Mouse (Mus musculus): Measurements from ENCODE around the gene Rnf145.

Gene Rnf145

GRCm38 (mm10) chr11:44510371-44510770, 8.4 kb upstream of the Rnf145 start:
- DNase-seq (ENCODE audit: low spot score) = no peak

DNA sequence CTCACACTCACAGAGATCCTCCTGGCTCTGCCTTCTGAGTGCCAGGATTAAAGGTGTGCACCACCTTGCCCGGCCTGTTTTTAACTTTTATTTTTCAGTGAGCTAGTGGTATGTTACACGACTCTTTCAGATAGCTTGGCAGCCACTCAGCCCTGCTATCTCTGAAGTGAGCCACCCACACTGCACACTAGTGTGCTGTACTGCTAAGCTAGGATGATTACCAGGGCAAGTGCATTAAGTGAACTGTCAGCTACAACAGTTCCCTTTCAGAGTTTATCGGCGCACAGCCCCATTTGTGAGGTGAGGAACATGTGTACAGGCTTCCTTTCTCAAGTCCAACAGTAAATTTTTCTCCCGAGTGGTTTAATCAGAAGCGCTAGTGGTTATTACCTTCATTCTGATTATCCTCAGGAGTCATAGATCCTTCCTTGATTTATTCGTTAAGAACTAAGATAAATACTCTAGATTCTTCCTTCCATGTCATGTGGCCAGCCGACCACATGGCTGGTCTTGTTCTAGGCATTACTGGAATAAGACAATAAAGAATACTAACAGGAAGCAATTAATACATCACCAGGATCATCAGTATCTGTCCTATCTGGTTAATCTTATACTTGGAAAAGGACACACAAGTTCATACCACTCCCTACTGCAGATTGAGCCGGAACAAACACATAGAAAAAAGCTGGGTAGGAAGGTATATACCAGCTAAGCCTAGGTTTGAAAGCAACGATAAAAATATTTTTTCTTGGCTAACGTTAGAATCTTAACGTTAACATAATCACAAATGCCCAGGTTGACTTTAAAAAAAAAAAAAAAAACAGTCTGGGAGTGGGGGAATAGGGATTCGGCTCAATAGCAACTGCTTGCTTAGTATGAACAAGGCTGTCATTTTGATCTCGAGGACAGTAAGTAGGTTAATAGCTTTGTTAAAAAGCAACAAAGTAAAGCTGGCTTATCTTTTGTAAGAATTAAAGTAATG, 6.4 kb upstream of the Rnf145 start:
- no peak for DNase-seq (ENCODE audit: low spot score)

DNA sequence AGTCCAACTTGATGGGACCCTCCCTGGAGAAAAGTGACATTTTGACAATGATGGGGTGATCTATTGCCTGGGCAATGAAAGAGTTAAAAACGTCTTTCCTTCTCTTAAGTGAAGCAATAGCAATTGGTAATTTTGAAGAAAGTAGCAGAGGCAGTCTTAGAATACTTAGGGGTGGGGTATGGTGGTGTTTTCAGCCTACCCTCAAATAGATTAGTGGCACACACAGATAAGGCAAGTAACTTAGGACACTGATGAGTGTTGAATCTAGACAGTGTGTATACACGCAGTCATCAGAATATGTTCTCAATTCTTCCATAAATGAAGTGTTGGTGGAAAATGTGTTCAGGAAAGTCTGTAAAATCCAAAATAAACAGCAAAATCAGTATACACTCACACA, 5.7 kb upstream of the Rnf145 start:
- DNase-seq (ENCODE audit: low spot score) = no peak

GRCm38 (mm10) chr11:44514666-44515065, 4.1 kb upstream of the Rnf145 start:
- no peak for DNase-seq (ENCODE audit: low spot score)

- no peak for DNase-seq (ENCODE audit: low spot score)
These were observed 2.4 kb upstream of the Rnf145 start for GRCm38 (mm10) chr11:44516362-44516761.

DNA sequence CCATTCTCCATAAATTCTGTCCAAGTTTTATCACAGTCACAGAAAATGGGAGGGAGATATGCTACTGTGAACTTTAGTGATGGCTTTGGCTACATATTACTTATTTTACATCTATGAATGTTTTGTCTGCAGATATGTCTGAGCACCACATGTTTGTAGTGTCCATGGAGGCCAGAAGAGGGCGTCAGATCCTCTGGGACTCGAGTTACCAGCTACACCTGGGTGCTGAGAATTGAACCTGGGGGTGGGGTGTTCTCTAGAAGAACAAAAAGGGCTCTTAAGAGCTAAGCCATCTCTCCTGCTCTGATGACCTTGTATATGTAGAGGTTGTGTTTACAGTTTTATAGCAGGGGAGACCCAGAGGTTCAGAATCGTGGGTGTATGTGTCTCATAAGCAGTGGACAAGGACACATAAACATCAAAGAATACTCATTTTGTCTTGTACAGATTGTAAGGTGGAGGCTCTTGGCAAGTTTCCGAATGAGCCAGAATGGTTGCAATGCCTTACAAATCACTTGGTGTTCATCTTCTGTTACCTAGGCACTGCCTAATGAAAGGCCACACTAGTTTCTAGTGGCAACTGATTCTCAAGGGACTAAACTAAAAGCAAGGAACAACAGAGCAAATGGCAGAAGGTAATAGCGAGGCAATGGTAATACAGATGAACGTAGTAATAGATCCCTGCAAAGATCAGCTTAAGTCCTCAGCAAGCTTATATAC, 1.0 kb upstream of the Rnf145 start:
- no peak for DNase-seq (ENCODE audit: low spot score)

DNA sequence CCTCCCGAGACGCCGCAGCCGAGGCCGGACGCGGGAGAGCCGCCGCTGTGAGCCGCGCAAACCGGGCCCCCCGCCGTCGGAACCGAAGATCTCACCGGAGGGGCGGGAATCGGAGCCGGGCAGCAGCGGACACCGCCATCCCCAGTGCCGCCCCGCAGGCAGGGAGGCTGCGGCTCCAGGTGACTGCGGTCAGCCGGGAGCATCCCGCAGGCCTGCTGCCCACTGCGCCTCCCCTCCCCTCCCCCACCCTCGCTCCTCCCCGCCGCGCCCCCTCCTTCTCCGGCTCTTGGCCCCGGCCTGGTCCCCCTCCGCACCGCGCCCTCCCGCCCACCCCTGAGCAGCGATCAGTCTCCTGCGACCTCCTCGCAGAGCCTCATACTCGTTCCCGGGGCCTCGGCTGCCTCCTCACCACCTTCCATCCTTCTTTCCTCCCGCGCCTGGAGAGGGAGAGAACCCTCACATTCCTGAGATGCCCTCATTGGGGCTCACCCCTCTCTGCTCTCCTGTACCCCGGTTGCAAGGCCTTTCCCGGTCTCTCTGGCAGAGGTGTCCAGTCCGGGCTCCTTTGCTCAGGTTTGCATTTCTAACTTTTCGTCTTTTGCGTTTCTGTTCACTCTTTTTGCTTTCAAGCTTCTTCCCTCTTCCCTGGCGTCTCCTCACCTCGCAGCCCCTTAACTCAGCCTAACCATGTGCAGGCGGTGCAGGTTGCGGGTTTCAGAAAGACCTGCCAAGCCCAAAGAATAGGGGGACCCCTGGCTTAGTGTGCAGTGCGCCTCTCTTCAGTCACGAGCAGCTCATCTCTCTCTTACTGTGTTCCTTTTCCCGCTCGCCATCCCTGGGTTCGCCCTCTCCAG, 559 bp downstream of the Rnf145 start:
- peak; percentile 29 for DNase-seq (ENCODE audit: low spot score)

- peak; percentile 95 for DNase-seq (ENCODE audit: low spot score)
These were observed 1.4 kb downstream of the Rnf145 start for GRCm38 (mm10) chr11:44519950-44520761.

GRCm38 (mm10) chr11:44522594-44522993, 3.8 kb downstream of the Rnf145 start:
- no peak for DNase-seq (ENCODE audit: low spot score)

- no peak for DNase-seq (ENCODE audit: low spot score)
These were observed 7.0 kb downstream of the Rnf145 start for GRCm38 (mm10) chr11:44525765-44526164.

GRCm38 (mm10) chr11:44526654-44527263, 8.0 kb downstream of the Rnf145 start:
- peak; percentile 32 for DNase-seq (ENCODE audit: low spot score)

- DNase-seq (ENCODE audit: low spot score) = no peak
These were observed 9.9 kb downstream of the Rnf145 start for GRCm38 (mm10) chr11:44528560-44529199.

DNA sequence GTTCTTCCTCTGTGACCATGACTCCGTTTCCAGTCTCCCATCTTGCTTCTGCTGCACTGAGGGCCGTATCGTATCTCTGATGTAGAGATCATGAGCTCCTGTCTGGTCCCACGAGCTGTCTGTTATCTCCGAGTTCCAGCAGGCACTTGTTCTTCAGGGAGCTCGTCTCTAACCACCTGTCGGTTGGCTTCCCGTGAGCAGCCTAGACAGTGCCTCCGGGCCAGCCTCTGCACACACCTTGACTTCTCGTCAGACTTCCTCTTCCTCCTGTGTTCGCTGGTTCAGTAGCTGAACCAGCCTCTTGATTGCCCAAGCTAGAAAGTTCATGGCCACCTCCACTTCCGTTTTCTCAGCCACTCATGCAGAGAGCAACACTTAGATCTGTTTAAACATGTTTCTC, 10.4 kb downstream of the Rnf145 start:
- DNase-seq (ENCODE audit: low spot score) = peak; percentile 69

DNA sequence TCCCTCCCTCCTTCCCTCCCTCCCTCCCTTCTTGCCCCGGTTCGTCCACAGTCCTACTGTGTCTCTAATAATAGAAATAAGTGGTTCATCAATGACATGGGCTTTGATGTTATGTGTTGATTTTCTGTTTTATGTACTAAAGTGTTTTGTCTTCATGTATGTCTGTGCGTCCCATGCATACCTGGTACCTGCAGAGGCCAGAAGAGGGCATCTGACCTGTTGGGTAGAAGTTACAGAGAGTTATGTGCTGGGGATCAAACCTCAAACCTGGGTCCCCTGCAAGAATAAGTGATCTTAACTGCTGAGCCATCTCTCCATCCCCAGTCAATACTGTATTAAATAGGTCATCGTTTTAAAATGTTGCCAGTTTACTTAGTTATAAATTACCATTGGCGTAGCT, 11.0 kb downstream of the Rnf145 start:
- no peak for DNase-seq (ENCODE audit: low spot score)

DNA sequence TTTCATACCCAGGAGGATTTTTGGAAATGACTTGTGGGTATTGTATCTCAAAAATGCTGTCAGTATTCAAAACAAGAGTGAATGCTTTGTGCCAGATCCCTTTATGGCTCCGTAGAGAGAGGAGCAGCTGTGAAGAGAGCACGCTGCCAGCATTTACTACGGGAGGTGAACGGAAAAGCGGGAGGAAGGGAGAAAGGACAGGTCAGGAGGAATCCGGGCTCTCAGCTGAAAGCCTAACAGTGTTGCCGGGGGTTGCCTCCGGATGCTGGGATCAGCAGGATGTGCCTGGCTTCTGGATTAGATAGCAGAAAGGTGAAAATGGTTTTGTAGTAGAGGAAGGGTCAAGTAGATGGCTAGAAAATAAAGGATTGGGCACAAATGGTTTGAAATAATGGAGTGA, 11.6 kb downstream of the Rnf145 start:
- no peak for DNase-seq (ENCODE audit: low spot score)

- no peak for DNase-seq (ENCODE audit: low spot score)
These were observed 12.1 kb downstream of the Rnf145 start for GRCm38 (mm10) chr11:44530867-44531266.

DNA sequence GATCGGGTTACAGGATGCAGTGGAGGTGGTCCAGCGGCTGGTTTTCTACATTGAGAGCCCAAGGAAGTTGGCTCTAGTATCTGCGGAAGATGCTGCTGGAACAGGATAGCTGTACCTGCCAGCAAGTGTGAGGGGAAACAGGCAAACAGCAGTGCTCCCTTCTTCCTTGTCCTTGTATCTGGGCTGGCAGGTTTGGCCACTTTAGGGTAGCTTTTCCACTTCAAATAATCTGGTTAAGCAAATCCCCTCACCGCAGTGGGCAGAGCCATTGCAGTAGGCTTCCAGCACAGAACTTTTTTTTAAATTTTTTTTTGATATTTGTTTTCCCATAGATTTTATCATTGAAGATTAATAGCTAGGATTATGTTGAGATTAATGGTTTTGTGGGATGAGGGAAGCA, 12.9 kb downstream of the Rnf145 start:
- no peak for DNase-seq (ENCODE audit: low spot score)

- no peak for DNase-seq (ENCODE audit: low spot score)
These were observed 14.3 kb downstream of the Rnf145 start for GRCm38 (mm10) chr11:44532846-44533781.

Data from T-cell, adult 2 months (primary cell).